Mouse (Mus musculus) layer of hippocampus, postnatal 10 days (tissue): ENCODE results near the gene Gabbr1. TPM values are rescaled to one million over a fixed set of nuclear protein-coding genes. Genes with fewer than 3 reads are reported as not detected.
A peak's percentile ranks its signal among the peaks of the same experiment; 100 is the strongest.
"Not testable (repeated sequence)": the region's sequence is repeated elsewhere in the genome, so short reads cannot be mapped to it uniquely, and the experiment has no call there.

Source experiments
- DNase-seq, 2 experiments: peaks; one replicate each; pipeline ENCODE4 v3.0.0; 2021; ENCODE audit warnings: low spot score in 2 of 2
- long read RNA-seq: library from polyadenylated mRNA; stranded (forward); transcript quantifications from one replicate; pipeline ENCODE4 v2.0.0, GENCODE M21; 2023
- total RNA-seq, 2 experiments: library from RNA; stranded (reverse); gene quantifications; 2 replicates each; pipeline ENCODE4 v1.2.3; 2021

The Gabbr1 gene
- 100 to 1,000 TPM; 594 to 649 TPM for total RNA-seq
- long read RNA-seq, full-length matches to known transcripts: 87 of 141 reads
- long read RNA-seq, partial matches to known transcripts: 42 of 141 reads
- long read RNA-seq, other reads (novel, unspliced or antisense): 12 of 141 reads

DNA sequence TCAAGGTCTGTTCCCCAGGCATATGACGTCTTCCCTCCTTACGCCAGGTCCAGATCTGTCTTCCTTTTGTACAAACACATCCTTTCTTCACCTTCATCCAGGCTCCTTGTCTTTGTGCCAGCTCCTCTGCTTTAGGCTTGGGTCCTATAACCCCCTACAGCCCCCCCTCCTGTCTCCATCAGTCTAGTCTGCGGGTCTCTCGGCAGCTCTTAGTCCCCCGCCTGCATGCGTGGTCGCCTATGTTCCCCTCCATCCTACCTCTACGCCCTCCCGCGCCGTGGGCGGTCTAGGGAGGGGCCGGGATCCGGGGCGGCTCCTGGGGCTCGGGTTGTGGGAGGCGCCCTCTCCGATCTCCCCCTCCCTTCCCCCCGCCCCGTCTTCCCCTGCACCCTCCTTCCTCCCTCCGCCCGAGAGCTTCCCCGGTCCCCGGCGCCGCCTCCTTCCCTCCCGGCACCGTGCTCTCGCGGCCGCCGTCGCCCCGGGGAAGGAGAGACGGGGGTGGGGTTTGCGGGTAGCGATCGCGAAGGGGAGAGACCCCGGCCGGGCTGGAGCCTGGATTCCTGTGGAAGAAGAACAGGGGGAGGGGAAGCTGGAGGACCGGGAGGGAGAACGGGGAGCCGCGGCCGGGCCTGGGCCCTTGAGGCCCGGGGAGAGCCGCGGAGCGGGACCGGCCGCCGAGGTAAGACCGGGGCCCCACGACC lies at the start of gene Gabbr1:
Gabbr1 (plus strand) TSS at position 356 of the 701 bp plus-strand sequence.
- peak; percentile 78 to 88 for DNase-seq

DNA sequence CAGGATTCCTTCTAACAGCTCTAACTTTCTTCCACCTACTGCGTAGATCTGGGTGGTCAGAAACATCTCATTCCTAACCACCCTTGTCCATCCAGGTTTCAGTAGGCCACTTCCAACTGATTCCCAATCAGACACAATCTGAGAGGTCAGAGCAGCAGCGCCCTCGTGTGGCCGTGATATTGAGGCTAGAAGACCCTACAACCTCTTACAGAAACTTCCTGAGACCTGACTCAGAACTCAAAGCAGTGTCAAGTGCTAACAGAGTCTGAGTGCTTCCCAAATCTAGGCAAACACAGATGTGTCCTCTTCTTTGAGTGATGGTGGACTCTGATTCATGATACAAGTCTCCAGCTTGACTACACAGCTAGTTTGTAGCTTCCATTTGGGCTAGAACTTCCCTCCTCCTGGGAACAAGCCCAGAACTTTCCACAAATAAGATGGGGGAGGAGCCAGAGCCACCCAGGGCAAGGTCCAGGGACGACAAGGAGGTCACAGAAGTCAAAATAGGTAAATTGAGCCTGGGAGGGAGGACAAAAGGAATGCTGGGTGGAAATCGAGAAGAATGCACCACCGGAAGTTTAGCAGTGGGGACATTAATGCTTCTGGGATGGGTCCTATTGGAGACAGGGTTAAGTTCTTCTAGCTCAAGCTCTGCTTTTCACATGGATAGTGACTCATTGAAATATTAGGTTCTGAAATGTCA lies 48.6 kb upstream of the Gabbr1 start:
- peak; percentile 81 to 85 for DNase-seq

GRCm38 (mm10) chr17:36998477-36998876 lies 47.3 kb upstream of the Gabbr1 start:
- DNase-seq: no peak

GRCm38 (mm10) chr17:37000863-37001262 lies 44.9 kb upstream of the Gabbr1 start, which contains the start of gene Zfp57:
TSS of gene Zfp57 (plus strand) at chr17:37001163.
- DNase-seq: no peak

DNA sequence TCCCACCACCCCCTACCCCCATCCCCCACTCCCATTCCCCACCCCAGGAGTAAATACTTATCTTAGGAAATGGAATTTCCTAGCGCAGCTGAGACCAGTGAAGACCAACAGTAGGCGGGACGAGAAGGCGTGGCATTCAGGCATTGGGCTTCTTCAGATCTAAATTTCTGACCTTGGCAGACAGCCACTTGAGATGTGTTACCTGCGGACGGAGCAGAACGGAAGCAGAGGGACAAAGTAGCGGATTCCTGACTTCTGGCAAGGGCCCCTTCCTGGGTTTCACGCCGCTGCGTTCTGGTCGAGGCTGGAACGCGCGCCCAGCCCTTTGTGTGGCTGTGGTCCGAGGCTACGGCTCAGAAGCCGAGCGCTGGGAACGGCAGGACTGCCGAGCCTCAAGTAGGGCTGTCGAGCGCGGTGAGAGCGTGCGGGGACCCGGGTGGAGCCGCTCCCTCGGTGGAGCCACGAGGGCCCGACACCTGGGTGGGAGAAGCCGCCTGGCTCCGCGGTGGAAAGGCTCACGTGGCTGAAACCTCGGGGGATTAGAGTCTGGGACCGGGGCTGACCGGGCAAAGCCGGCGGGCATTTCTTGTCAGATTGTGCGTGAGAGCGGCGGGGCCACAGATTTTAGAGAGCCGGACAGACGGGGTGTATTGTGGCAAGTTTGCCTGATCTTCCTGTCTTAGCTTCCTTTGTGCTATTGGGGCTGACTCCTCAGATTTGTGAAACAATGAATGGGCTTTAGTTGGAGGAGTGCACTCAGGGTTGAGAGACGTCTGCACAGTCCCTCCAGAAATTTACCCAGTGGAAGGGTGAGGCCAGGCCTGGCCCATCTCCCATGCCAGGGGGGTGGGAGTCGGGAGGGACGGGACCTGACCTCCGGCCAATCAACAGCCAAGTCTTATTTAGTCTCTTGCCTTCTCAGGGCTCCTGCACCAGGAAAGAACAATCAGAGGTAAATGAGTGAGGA lies 43.1 kb upstream of the Gabbr1 start:
- DNase-seq: peak; percentile 51 to 62

DNA sequence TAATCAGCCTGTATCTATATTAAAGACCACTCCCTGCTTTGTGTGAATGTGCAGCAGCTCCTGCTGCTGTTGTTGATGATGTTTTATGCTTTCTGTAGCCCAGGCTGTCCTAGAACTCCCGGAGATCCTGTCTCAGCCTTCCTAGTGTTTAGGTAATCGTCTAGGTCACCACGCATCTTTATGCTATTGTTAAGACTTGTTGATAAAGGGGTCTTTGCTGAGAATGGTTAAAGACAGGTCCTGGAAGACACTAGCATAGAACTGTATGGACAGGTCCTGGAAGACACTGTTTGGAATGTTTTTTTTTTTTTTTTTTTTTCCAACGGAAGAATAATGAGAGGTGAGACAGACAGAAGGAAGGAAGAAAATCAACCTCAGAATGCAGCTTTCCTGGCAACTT lies 42.4 kb upstream of the Gabbr1 start:
- DNase-seq: no peak

GRCm38 (mm10) chr17:37008161-37008560 lies 37.6 kb upstream of the Gabbr1 start:
- no peak for DNase-seq

DNA sequence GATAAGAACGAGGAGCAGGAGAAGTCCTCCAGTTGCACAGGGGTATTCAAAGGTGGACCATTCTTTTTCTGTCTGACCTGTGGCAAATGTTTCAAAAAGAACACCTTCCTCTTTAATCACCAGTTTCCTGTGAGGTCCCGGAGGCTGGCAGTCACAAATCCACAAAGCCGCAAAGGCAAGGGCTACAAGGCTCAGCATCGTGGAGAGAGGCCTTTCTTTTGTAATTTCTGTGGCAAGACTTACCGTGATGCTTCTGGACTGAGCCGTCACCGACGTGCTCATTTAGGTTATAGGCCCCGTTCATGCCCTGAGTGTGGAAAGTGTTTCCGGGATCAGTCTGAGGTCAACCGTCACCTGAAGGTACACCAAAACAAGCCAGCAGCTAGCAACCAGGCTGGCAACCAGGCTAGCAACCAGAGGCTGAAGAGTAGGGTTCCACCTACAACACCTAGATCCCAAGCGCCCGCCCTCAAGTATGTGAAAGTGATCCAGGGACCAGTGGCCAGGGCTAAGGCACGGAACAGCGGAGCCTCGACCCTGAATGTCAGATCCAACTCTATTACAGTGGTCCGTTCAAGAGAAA lies 36.2 kb upstream of the Gabbr1 start:
- DNase-seq: no peak

GRCm38 (mm10) chr17:37011719-37012118 lies 34.0 kb upstream of the Gabbr1 start:
- no peak for DNase-seq

DNA sequence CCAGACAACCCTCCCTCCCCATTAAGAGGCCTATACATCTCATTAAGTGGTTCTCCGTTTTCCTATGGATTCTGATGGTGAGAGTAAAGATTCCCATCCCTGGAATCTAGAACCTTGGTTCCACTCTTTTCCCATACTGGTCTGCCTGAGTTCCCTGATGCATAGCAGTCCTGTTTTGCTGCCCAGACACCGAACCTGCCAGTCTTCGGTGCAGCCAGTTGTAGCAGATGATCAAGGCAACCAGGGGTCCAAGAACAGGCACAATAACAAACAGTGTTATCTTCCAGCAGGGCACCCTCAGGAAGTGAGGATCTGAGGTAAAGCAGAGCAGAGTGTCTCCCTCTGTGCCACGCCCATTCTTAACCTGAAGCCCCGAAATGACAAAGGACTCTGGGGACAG lies 33.6 kb upstream of the Gabbr1 start:
- no peak for DNase-seq

- DNase-seq: no peak
Observed at GRCm38 (mm10) chr17:37016333-37016732, 29.4 kb upstream of the Gabbr1 start.

- DNase-seq: no peak
Observed at GRCm38 (mm10) chr17:37018328-37018727, 27.4 kb upstream of the Gabbr1 start.

DNA sequence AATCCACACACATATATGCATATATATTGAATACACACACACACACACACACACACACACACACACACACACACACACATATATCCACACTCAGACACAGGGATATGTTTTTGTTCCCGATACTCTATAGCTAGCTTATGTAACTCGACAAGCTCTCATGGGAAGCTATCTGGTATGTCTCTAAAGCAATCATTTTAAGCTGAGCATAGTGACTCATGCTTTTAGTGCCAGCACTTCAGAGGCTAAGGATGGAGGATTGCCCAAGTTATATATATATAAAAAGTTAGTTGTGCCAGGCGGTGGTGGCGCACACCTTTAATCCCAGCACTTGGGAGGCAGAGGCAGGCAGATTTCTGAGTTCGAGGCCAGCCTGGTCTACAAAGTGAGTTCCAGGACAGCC lies 26.5 kb upstream of the Gabbr1 start:
- not testable (repeated sequence) for DNase-seq

GRCm38 (mm10) chr17:37022628-37023576 lies 22.9 kb upstream of the Gabbr1 start, which contains the start of gene Mog:
TSS of gene Mog (minus strand) at chr17:37023398.
- no peak for DNase-seq

- DNase-seq: no peak
Observed at GRCm38 (mm10) chr17:37026425-37026824, 19.3 kb upstream of the Gabbr1 start.

GRCm38 (mm10) chr17:37027486-37027885 lies 18.3 kb upstream of the Gabbr1 start:
- no peak for DNase-seq

- no peak for DNase-seq
Observed at GRCm38 (mm10) chr17:37028212-37028611, 17.6 kb upstream of the Gabbr1 start.

GRCm38 (mm10) chr17:37028683-37029120 lies 17.1 kb upstream of the Gabbr1 start:
- DNase-seq: peak; percentile 95

- DNase-seq: no peak
Observed at GRCm38 (mm10) chr17:37029162-37029561, 16.6 kb upstream of the Gabbr1 start.
